Mouse (Mus musculus) liver, adult (tissue): ENCODE measurements at regions not wholly inside any gene's neighbourhood (a gene's known extent, or its start where the extent isn't known, plus 50 kb on each side); places are given as distances from the start of the nearest gene placed in this dataset.

Experiments
- GATA4 ChIP-seq: IDR thresholded peaks from 2 replicates; pipeline ENCODE4 v1.6.1; 2014; ENCODE audit warnings: mild to moderate bottlenecking, low read length; ENCODE audit not compliant: insufficient replicate concordance

GRCm38 (mm10) chr9:94116961-94117360 lies 420.9 kb downstream of the 1190002N15Rik start:
- no peak for TF ChIP-seq GATA4

- no peak for TF ChIP-seq GATA4
These were observed 433.2 kb downstream of the 1190002N15Rik start for GRCm38 (mm10) chr9:94104669-94105068.

GRCm38 (mm10) chr9:94101958-94102357 lies 435.9 kb downstream of the 1190002N15Rik start:
- no peak for TF ChIP-seq GATA4

- TF ChIP-seq GATA4, result no peak
These were observed 443.1 kb downstream of the 1190002N15Rik start for GRCm38 (mm10) chr9:94094800-94095199.

- TF ChIP-seq GATA4, result no peak
These were observed 446.1 kb downstream of the 1190002N15Rik start for GRCm38 (mm10) chr9:94091658-94092225.

- no peak for TF ChIP-seq GATA4
These were observed 448.1 kb downstream of the 1190002N15Rik start for GRCm38 (mm10) chr9:94089759-94090158.

- TF ChIP-seq GATA4, result no peak
These were observed 454.1 kb downstream of the 1190002N15Rik start for GRCm38 (mm10) chr9:94083629-94084411.

- TF ChIP-seq GATA4, result no peak
These were observed 463.0 kb downstream of the 1190002N15Rik start for GRCm38 (mm10) chr9:94074904-94075303.

GRCm38 (mm10) chr9:94067121-94067520 lies 470.8 kb downstream of the 1190002N15Rik start:
- no peak for TF ChIP-seq GATA4

GRCm38 (mm10) chr9:94053229-94053628 lies 484.7 kb downstream of the 1190002N15Rik start:
- no peak for TF ChIP-seq GATA4

GRCm38 (mm10) chr9:94047845-94048244 lies 490.0 kb downstream of the 1190002N15Rik start:
- TF ChIP-seq GATA4, result no peak

- no peak for TF ChIP-seq GATA4
These were observed 492.3 kb downstream of the 1190002N15Rik start for GRCm38 (mm10) chr9:94045462-94046126.

GRCm38 (mm10) chr9:94023761-94024160 lies 514.1 kb downstream of the 1190002N15Rik start:
- TF ChIP-seq GATA4, result no peak

- no peak for TF ChIP-seq GATA4
These were observed 516.5 kb downstream of the 1190002N15Rik start for GRCm38 (mm10) chr9:94021293-94021903.

- no peak for TF ChIP-seq GATA4
These were observed 521.0 kb downstream of the 1190002N15Rik start for GRCm38 (mm10) chr9:94016747-94017487.

GRCm38 (mm10) chr9:93992216-93992615 lies 545.7 kb downstream of the 1190002N15Rik start:
- TF ChIP-seq GATA4, result no peak

GRCm38 (mm10) chr9:93991141-93991540 lies 546.7 kb downstream of the 1190002N15Rik start:
- TF ChIP-seq GATA4, result no peak
